Mouse (Mus musculus) spleen, adult 12 weeks (tissue): Measurements from ENCODE around the gene Cfap77.

Experiments
- DNase-seq: peaks from one replicate; pipeline ENCODE4 v3.0.0; 2022; ENCODE audit warnings: low spot score

Gene Cfap77

DNA sequence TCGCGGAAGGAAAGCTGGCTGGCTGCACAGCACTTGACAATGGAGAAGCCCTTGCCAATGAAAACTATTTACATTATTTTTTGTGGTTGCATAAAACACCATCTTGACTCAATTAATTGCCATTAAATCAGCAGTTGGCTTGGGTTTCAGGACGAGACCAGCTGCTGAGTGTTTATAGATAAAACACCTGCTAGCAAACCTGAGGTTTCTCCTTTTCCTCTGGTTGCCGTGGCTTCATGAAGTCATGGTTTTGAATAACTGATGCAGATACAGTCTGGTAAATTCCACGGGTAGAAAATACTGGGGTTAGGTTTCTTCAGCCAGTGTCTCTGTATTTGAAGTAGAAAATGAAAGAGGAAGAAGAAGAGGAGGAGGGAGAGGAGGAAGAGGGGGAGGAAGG is 2.9 kb downstream of the Cfap77 start:
- DNase-seq: no peak

DNA sequence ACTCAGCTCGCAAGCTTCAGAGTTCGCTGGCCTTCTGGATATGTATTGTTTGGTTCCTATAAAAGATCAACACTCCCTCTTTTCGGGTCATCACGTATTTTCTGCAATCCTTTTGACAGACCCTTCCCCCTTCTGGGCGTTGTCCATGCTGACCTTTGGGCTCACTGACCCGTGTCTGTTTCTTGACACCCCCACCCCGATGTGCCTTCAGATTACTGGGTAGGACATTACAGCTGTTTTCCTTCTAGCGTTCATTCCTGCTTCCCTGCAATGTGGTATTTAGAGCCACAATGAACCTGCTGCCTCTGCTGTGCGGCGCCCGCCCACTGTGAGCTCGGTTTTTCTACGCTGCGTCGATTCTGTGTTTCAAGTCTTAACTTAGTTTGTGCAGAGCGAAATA is 8.7 kb downstream of the Cfap77 start:
- no peak for DNase-seq

- no peak for DNase-seq
Measured at GRCm38 (mm10) chr2:29042124-29042523, 12.7 kb downstream of the Cfap77 start.

- DNase-seq: no peak
Measured at GRCm38 (mm10) chr2:29041477-29041768, 13.4 kb downstream of the Cfap77 start.

GRCm38 (mm10) chr2:29040594-29041476 is 14.0 kb downstream of the Cfap77 start:
- no peak for DNase-seq

DNA sequence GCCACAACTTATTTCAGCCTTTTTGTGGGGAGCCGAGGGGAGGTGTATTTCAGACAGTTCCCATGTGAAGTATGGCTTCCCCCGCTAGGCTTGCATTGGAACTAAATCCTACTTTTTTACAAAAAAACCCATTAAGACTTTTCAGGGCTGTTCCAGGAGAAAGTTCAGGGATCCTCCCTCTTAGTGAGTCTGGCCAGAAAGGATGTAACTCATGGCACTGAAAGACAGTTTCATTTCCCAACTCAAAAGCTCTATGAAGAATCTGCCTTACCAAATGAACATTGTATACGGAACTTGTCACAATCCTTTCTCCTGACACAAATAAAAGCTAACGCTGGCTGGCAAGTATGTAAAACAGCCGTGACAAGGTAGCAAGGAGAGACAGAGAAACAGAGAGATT is 15.1 kb downstream of the Cfap77 start:
- no peak for DNase-seq

- no peak for DNase-seq
Measured at GRCm38 (mm10) chr2:29035698-29036097, 19.2 kb downstream of the Cfap77 start.

DNA sequence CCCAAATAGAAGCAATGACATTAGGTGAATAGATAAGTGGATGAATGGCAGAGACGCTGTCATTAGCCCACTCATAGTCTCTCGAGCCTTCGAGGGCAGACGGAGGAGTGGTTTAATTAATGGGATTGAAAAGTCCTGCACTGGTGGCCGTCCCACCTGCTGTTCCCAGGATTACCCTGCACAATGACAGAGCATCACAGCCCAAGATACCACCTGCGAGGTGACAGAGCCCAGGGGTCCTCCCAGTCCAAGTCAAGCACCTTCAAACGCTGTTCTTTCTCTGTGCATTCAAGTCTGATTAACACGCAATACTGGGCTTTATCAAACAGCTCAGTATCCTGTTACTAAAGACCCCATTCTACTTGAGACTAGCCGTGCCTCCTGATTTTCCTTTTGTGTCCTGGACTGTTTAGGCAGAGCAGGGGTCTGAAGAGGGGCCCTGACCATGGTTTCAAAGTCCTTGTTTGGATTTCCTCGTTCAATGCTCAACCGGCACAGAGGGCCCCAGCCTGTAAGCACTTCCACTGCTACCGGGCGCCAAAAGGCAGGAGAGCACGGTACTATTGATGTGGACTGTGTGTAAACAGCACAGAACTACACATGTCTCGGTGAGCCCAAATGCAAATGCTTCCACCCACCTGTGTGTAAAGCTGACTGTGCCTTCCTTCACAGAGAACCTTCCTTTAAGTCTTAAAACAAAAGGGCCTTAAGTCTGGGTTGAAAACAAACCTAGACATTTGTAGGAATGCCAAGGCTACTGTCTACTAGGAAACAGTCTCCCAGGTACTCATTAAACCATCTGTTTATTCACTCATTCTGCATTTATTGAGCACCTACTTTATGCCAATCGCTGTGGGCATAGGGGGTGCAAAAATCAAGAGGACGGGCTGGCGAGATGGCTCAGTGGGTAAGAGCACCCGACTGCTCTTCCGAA is 20.1 kb downstream of the Cfap77 start:
- no peak for DNase-seq

DNA sequence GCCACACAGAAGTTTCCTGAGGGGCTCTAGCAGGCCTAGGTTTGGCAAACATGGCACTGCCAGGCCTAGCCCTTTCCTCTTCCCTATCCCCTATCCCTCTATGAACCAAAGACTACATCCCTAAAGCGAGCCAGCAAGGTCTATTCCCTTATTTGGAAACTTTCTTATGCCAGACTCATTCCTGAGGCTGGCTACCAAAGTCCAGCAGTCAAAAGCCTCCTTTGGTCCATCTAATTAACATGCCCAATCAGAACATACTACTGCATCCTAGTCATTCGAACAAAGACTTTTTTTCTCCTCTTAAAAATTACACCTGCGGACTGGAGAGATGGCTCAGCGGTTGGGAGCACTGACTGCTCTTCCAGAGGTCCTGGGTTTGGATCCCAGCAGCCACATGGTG is 22.9 kb downstream of the Cfap77 start:
- no peak for DNase-seq

- DNase-seq: no peak
Measured at GRCm38 (mm10) chr2:29030048-29030734, 24.7 kb downstream of the Cfap77 start.

GRCm38 (mm10) chr2:29025284-29025683 is 29.6 kb downstream of the Cfap77 start:
- DNase-seq: no peak

DNA sequence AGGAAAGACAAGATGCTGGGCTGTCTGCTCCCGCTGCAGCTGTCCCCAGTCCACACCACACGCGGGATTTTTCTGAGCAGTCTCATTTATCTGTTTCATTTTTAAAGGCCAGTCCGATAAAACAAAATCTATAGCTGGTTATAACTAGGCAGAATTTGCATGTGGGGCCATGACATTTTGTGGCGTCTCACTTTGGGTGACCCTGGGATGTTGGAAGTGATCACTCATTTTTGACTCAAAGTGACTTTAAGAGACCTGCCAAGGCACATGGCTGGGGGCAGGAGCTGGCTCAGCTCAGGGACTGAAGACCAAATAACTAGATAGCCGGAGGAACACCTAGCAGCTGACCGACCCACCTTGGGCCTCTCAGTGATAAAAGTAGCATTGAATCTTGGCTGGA is 31.9 kb downstream of the Cfap77 start:
- no peak for DNase-seq

DNA sequence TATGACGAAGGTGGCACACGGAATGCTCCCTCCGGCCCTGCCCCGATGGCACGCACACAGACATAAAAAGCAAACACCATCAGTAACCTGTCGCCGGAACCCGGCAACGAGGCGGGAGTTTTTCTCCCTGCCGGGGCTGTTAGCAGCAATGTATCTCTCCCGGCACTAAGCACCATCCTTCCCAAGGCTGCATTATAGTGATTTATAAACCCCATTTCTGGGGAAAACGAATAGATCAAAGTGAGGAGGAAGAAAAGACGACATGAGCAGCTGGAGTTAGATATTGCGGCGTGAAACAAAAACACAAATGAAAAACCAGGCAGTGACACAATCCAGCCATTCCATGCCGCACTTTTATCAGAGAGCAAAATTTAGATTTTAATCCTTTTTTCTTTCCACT is 33.8 kb downstream of the Cfap77 start:
- no peak for DNase-seq

DNA sequence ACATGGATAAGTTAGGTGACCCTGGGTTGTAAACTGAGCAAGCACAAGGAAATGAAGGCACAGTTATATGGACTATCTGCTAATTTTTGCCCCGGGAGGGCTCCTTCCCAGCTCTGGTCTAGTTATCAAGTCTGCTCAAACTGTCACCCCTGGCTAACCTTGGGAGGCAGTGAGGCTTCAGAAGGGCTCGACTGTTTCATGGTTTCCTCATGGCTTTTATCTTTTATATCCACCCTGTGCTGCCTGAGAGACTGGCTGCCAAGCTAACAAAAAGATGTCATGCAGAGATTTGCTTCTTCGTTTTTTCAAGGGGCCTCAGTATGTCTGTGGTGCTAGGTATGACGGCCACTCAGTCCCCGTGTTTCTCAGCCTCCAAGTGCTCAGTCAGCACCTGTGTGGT is 36.2 kb downstream of the Cfap77 start:
- DNase-seq: no peak

GRCm38 (mm10) chr2:29016599-29017587 is 38.0 kb downstream of the Cfap77 start:
- DNase-seq: no peak

- DNase-seq: no peak
Measured at GRCm38 (mm10) chr2:29012523-29012922, 42.3 kb downstream of the Cfap77 start.

DNA sequence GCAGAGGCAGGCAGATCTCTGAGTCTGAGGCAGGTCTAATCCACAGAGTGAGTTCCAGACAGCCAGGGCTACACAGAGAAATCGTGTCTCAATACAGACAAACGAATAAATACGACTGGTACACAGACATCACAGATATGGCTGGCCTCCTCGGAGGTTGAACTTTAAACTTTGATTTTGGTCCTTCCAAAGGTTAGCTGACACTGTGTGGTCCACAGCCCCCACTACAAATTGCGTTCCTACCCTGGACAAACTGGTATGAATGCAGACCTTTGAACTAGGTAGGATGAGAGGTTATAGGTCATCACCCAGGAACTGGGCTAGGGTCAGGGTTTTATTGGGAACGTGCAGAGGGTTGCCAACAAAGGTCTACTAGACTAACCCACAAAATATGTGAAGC is 47.2 kb downstream of the Cfap77 start:
- no peak for DNase-seq

DNA sequence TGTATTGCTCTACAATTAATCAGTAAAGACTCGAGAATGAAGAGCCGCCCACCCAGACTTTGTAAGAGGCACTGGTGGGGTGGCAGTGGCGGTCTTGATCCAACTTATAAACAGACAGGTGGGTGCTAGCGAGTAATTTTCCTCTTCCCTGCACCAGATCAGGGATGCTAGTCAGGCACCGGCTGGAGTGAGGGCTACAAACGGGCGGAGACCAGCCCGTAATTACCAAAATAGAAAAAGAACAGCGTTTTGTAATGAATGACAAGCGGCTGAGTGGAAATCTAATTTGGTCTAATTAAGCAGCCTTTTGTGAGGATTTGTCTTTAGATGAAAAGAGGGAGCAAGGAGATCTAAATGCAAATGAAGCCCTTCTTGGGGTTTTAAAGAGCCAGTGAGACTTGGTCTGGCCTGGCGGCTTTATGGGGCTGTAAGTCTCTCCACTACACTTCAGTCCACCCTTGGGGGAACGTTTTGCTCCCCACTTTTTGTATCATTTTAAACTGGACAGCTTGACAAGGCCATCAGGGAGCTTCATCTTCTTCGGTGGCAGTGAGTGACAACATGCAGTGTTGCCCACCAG is 48.3 kb downstream of the Cfap77 start:
- no peak for DNase-seq

DNA sequence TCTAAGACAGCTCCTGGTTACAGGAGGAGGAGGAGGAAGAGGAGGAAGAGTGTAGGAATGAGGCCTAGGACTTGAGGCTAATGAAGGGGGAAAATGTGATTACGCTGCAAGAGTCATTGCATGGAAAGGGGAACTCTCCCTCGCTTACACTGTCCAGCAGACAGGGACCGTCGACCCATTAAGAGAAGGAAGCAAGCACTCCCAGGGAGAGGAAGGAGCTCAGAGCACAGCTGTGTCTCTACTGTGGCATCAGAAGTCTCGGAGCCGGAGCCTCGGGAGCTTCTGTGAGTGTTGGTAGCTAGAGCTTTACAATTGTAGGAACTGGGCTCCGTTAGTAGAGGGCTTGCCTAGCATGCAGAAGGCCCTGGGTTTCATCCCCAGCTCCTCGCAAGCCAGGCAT is 50.8 kb downstream of the Cfap77 start:
- DNase-seq: no peak

DNA sequence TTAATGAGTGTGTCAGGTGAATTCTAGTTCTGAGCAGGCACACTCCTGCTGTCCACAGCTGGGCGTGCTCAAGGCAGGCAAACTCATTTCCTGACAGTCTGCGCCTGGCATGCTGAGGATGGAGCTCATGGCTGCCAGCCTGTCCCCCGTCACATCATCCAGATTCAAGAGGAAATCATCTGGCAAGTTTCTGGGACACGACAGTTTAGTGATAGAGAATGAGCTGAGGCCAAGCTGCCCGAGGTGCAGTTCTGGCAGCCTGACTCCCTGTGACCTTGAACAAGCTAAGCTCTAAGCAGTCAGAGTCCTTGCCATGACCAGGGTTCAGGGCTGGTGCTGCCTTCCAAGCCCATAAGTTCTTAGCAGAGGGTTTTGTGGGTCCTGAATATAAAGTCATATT is 56.6 kb downstream of the Cfap77 start:
- DNase-seq: no peak
